Mouse (Mus musculus): ENCODE measurements around the gene Fat2. TPM values are rescaled to one million over a fixed set of nuclear protein-coding genes. Genes with fewer than 3 reads are reported as not detected.

The Fat2 gene
- polyA plus RNA-seq, 1 experiment from 2014 or later, result 0.03 TPM

DNA sequence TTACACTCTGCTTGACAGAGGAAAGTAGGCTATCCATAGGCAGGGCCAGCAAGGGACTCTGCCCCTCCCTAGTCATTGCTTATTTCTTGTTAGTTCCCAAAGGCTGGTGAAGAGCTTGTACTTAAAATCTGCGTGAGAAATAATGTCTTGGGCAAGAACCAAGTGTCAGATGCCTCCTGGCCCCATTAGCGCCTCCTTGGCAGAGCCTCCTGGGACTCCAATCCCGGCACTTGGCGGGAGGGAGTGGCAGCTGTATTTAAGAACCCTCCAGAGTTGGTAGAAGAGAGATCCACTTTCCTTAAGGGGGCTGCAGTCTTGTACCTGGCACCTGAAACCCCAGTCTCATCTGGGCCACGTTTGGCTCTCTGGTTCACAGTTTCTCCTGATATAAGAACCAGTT lies 122.2 kb downstream of the Fat2 start:
- no peaks in the 10 kb centered on the region for H3K9me3 ChIP-seq (ENCODE audit: control insufficient read depth, low read length)
- no peak overlapping the region for H3K4me3 ChIP-seq (ENCODE audit: low read depth, low read length)
- 83% methylated on average over 5 of the region's 5 CpGs for WGBS
- ATAC-seq (ENCODE audit: low FRiP score) (no peak), DNase-seq (ENCODE audit: low spot score, missing footprints) (no peak)
- H3K36me3 ChIP-seq (ENCODE audit: control insufficient read depth, insufficient read depth, low read length), result no peaks in the 10 kb centered on the region
- no peak overlapping the region for H3K9ac ChIP-seq (ENCODE audit: low read length)
- H3K27ac ChIP-seq (ENCODE audit: low read depth, low read length), result no peak overlapping the region
- H3K27me3 ChIP-seq (ENCODE audit: control insufficient read depth, insufficient read depth, low read length), result no peaks in the 10 kb centered on the region
- H3K4me2 ChIP-seq, result no peak overlapping the region
- H3K4me1 ChIP-seq (ENCODE audit: control insufficient read depth, insufficient read depth, low read length), result no peaks in the 10 kb centered on the region

- no peak overlapping the region for H3K27ac ChIP-seq (ENCODE audit: low read depth, low read length)
- no peaks in the 10 kb centered on the region for H3K9me3 ChIP-seq (ENCODE audit: control insufficient read depth, low read length)
- H3K4me2 ChIP-seq, result no peak overlapping the region
- no peak overlapping the region for H3K9ac ChIP-seq (ENCODE audit: low read length)
- no peaks in the 10 kb centered on the region for H3K36me3 ChIP-seq (ENCODE audit: control insufficient read depth, insufficient read depth, low read length)
- WGBS, result 92% methylated on average over 4 of the region's 4 CpGs
- no peak overlapping the region for H3K4me3 ChIP-seq (ENCODE audit: low read depth, low read length)
- no peaks in the 10 kb centered on the region for H3K4me1 ChIP-seq (ENCODE audit: control insufficient read depth, insufficient read depth, low read length)
- no peak for ATAC-seq (ENCODE audit: low FRiP score)
- H3K27me3 ChIP-seq (ENCODE audit: control insufficient read depth, insufficient read depth, low read length), result no peaks in the 10 kb centered on the region
- no peak for DNase-seq (ENCODE audit: low spot score, missing footprints)
Measured at GRCm38 (mm10) chr11:55213518-55213917, 122.8 kb downstream of the Fat2 start.

DNA sequence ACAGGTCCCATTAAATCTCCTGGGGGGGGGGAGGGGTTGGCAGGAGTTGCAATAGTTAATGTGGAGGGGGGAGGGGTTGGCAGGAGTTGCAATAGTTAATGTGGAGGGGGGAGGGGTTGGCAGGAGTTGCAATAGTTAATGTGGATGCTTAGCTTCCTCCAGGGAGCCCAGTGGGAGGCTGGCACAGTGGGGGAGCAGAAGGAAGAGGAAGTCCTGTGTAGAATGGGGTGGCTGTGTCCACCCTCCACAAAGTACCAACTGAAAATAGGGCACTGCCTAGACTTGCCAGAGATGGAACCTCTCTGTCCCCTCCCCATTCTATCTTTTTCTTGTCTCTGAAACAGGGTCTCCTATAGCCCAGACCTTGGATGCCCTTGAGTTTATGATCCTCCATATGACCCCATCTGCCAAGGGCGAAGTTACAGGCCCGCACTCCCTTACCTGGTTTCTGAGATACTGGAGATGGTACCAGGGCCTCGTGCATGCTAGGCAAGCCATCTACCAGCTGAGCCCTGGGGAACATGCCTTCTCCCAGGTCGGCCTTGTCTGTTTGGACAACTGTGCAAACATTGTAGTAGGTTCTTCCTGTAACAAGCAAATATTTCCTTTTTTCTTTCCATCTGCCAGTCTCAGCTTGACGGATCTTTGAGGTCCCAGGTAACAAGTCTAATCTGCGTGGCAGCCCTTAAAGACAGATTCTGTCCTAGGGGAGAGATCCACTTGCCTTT lies 126.6 kb downstream of the Fat2 start:
- no peak overlapping the region for H3K4me2 ChIP-seq
- H3K4me1 ChIP-seq (ENCODE audit: control insufficient read depth, insufficient read depth, low read length), result peaks cover 2% of the 10 kb centered on the region; the same call in 1 of the 2 replicates
- H3K27me3 ChIP-seq (ENCODE audit: control insufficient read depth, insufficient read depth, low read length), result no peaks in the 10 kb centered on the region
- no peak overlapping the region for H3K9ac ChIP-seq (ENCODE audit: low read length)
- no peaks in the 10 kb centered on the region for H3K9me3 ChIP-seq (ENCODE audit: control insufficient read depth, low read length)
- no peak overlapping the region for H3K4me3 ChIP-seq (ENCODE audit: low read depth, low read length)
- 85% methylated on average over 6 of the region's 6 CpGs for WGBS
- no peak for ATAC-seq (ENCODE audit: low FRiP score)
- no peaks in the 10 kb centered on the region for H3K36me3 ChIP-seq (ENCODE audit: control insufficient read depth, insufficient read depth, low read length)
- no peak for DNase-seq (ENCODE audit: low spot score, missing footprints)
- H3K27ac ChIP-seq (ENCODE audit: low read depth, low read length), result no peak overlapping the region

- Histone ChIP-seq H3K9me3 (ENCODE audit: control insufficient read depth, low read length) (no peaks in the 10 kb centered on the region), H3K9ac (ENCODE audit: low read length) (no peak overlapping the region), H3K27me3 (ENCODE audit: control insufficient read depth, insufficient read depth, low read length) (no peaks in the 10 kb centered on the region), H3K4me3 (ENCODE audit: low read depth, low read length) (no peak overlapping the region), H3K4me1 (ENCODE audit: control insufficient read depth, insufficient read depth, low read length) (peaks cover 2% of the 10 kb centered on the region; the same call in 1 of the 2 replicates), H3K4me2 (no peak overlapping the region), H3K27ac (ENCODE audit: low read depth, low read length) (no peak overlapping the region), H3K36me3 (ENCODE audit: control insufficient read depth, insufficient read depth, low read length) (no peaks in the 10 kb centered on the region)
- WGBS, result 85% methylated on average over 2 of the region's 2 CpGs
- DNase-seq (ENCODE audit: low spot score, missing footprints) (peak; percentile 45), ATAC-seq (ENCODE audit: low FRiP score) (no peak)
Measured at GRCm38 (mm10) chr11:55209032-55209431, 127.3 kb downstream of the Fat2 start.

DNA sequence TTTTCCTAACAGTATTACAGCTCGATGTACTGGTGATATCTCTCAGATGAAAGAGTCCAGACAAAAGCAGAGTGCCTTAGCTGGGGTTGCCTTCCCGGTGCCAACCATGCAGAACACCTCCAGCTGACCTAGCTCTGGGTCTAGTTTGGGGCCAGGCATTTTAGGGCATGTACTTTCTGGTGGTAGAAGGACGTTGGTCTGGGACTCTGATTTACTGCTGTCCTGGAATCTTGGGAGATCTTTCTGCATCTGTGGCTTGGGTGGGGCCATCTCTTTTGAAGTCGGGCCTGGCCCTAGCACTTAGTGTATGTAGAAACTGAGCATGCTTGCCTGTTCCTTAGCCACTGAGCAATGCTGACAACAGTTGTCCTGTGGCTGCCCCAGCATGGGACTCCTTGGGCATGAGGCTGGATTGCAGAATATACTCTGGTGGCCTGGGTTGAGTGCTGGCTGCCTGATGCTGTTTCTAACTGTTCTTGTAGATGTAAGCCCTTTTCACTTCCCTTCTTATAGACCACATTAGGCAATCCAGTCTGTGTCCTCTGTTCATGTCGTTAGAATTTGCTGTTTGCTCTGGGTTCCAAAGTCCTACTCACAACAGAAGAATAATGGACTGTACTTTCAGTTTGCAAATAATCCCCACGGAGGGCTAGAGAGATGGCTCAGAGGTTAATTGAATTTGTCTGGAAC lies 128.2 kb downstream of the Fat2 start:
- H3K27me3 ChIP-seq (ENCODE audit: control insufficient read depth, insufficient read depth, low read length), result no peaks in the 10 kb centered on the region
- DNase-seq (ENCODE audit: low spot score, missing footprints) (peak; percentile 67), ATAC-seq (ENCODE audit: low FRiP score) (no peak)
- WGBS, result 72% methylated on average over 6 of the region's 6 CpGs
- H3K4me2 ChIP-seq, result no peak overlapping the region
- H3K4me3 ChIP-seq (ENCODE audit: low read depth, low read length), result no peak overlapping the region
- no peak overlapping the region for H3K27ac ChIP-seq (ENCODE audit: low read depth, low read length)
- no peak overlapping the region for H3K9ac ChIP-seq (ENCODE audit: low read length)
- peaks cover 2% of the 10 kb centered on the region; the same call in 1 of the 2 replicates for H3K4me1 ChIP-seq (ENCODE audit: control insufficient read depth, insufficient read depth, low read length)
- H3K9me3 ChIP-seq (ENCODE audit: control insufficient read depth, low read length), result no peaks in the 10 kb centered on the region
- H3K36me3 ChIP-seq (ENCODE audit: control insufficient read depth, insufficient read depth, low read length), result no peaks in the 10 kb centered on the region

DNA sequence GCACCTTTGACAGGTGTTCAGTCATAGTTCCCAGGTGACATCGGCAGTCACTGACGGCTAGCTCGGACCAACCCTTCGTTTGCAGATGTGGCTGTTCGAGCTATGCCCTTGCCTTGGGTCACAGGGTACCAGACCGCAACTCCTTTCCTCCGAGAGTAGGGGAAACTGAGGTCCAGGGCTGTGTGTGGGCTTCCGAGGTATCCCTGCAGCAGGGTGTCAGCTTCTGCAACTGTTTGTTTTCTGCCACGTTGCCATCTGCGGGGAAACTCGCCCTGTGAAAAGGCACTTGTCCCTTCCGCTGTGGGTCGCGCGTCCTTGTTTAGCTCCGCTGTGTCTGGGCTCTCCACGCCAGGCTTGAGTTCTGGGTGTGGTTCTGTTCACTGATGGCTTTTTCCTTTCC lies 131.8 kb downstream of the Fat2 start:
- peak overlapping the region; percentile 77 for H3K4me3 ChIP-seq (ENCODE audit: low read depth, low read length)
- 10% methylated on average over 17 of the region's 17 CpGs for WGBS
- DNase-seq (ENCODE audit: low spot score, missing footprints) (peak; percentile 90), ATAC-seq (ENCODE audit: low FRiP score) (no peak; the same call in 1 of the 2 replicates)
- no peak overlapping the region for H3K27ac ChIP-seq (ENCODE audit: low read depth, low read length)
- peak overlapping the region; percentile 97 for H3K4me2 ChIP-seq
- no peaks in the 10 kb centered on the region for H3K27me3 ChIP-seq (ENCODE audit: control insufficient read depth, insufficient read depth, low read length)
- peaks cover 2% of the 10 kb centered on the region; the same call in 1 of the 2 replicates for H3K4me1 ChIP-seq (ENCODE audit: control insufficient read depth, insufficient read depth, low read length)
- H3K9ac ChIP-seq (ENCODE audit: low read length), result peak overlapping the region; percentile 79
- no peaks in the 10 kb centered on the region for H3K36me3 ChIP-seq (ENCODE audit: control insufficient read depth, insufficient read depth, low read length)
- no peaks in the 10 kb centered on the region for H3K9me3 ChIP-seq (ENCODE audit: control insufficient read depth, low read length)

- H3K9ac ChIP-seq (ENCODE audit: low read length), result peak within 1 kb of the TSS; percentile 79
- ATAC-seq (ENCODE audit: low FRiP score), result peak; percentile 97
- H3K4me1 ChIP-seq (ENCODE audit: control insufficient read depth, insufficient read depth, low read length), result peaks cover 2% of the 10 kb centered on the region; the same call in 1 of the 2 replicates
- no peaks in the 10 kb centered on the region for H3K36me3 ChIP-seq (ENCODE audit: control insufficient read depth, insufficient read depth, low read length)
- H3K4me3 ChIP-seq (ENCODE audit: low read depth, low read length), result peak within 1 kb of the TSS; percentile 77
- DNase-seq (ENCODE audit: low spot score, missing footprints), result peak; percentile 99
- peak within 1 kb of the TSS; percentile 97 for H3K4me2 ChIP-seq
- no peaks in the 10 kb centered on the region for H3K9me3 ChIP-seq (ENCODE audit: control insufficient read depth, low read length)
- under 1% methylated on average over 31 of the region's 31 CpGs for WGBS
- H3K27me3 ChIP-seq (ENCODE audit: control insufficient read depth, insufficient read depth, low read length), result no peaks in the 10 kb centered on the region
- H3K27ac ChIP-seq (ENCODE audit: low read depth, low read length), result no peak within 1 kb of the TSS
Measured at GRCm38 (mm10) chr11:55204159-55204596, 132.2 kb downstream of the Fat2 start, which contains the start of gene Slc36a1. Gene Slc36a1, plus strand, starts transcription at chr11:55204350.

Data from midbrain, embryonic 11.5 days (tissue).